Comparison of ENCODE assay signal across 8 mouse cellular contexts in the genomic region with DNA sequence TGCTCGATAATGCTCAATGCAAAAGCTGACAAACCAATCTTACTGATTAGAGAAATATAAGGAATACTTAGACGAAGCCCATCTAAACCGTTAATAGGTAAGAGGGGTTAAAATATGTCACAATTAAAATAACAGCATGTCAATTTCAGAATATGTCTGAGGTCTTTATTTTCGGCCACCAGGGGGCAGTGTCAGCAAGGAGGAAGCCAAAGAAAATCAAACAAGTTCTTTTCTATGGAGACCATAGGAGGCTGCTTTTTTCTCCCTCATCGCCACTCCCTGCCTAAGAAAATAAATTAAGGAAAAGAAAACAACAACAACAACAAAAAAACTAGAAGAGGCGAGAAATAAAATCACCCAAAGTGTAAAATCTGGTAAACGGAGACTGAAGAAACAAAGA.
DNase-seq lines count a peak whose midpoint lies in the region; ATAC-seq lines count a peak whose summit lies in the region.

No protein-coding gene starts in this region.

- DNase-seq in kidney, adult 18-20 months = peak; percentile 40
- DNase-seq in kidney, adult 11 months = no peak
- peak; percentile 50 for DNase-seq in Muller cell, postnatal 12 days (ENCODE audit: inconsistent ontology term)
- peak; percentile 17 for DNase-seq in c-Kit-positive CD71-positive TER-119-positive erythroid progenitor cells, embryonic 14.5 days (ENCODE audit: low spot score)
- peak; percentile 24 to 32 for DNase-seq in left cerebral cortex, postnatal 36 days (ENCODE audit: low spot score in 2 of 2)
- DNase-seq in retina, postnatal 7 days (ENCODE audit: low read depth, low spot score) = peak; percentile 35

- no peak overlapping the region for H3K9ac ChIP-seq in hindbrain, embryonic 13.5 days

- H3K36me3 ChIP-seq in hindbrain, embryonic 13.5 days = no peaks in the 10 kb centered on the region

- H3K27ac ChIP-seq in hindbrain, embryonic 13.5 days = no peak overlapping the region

- H3K4me1 ChIP-seq in hindbrain, embryonic 13.5 days (replicated peaks) = peaks cover 4% of the 10 kb centered on the region

- 0 out of 2 replicates have a peak overlapping the region, but pooled peaks have one; percentile 13 for H3K4me2 ChIP-seq in hindbrain, embryonic 13.5 days

- no peaks in the 10 kb centered on the region for H3K9me3 ChIP-seq in hindbrain, embryonic 13.5 days

- intact Hi-C loops in left cerebral cortex, postnatal 36 days (cut with DNase I) = no loop called here

- no peak overlapping the region for H3K4me3 ChIP-seq in hindbrain, embryonic 13.5 days

- ATAC-seq in hindbrain, embryonic 13.5 days (ENCODE audit: low FRiP score) = no peak
- ATAC-seq in erythroid progenitor cell, adult 5-6 weeks (replicated peaks; ENCODE audit: low FRiP score, poor library complexity, severe bottlenecking) = no peak

- 38% methylated on average over 7 of the region's 7 CpGs for WGBS in hindbrain, embryonic 13.5 days

- H3K27me3 ChIP-seq in hindbrain, embryonic 13.5 days = no peaks in the 10 kb centered on the region
